Mouse (Mus musculus): ENCODE results near the gene Zcchc2. TPM values are rescaled to one million over a fixed set of nuclear protein-coding genes. Genes with fewer than 3 reads are reported as not detected.

Zcchc2 gene
- polyA plus RNA-seq, 1 experiment from 2014 or later, result 2.2 TPM

- no peak for ATAC-seq (ENCODE audit: low FRiP score)
- H3K9me3 ChIP-seq, result no peaks in the 10 kb centered on the region
- no peak overlapping the region for H3K9ac ChIP-seq
- H3K27me3 ChIP-seq, result no peaks in the 10 kb centered on the region
- WGBS, result 97% methylated on average over 2 of the region's 2 CpGs
- no peak overlapping the region for H3K4me2 ChIP-seq
- H3K27ac ChIP-seq, result no peak overlapping the region
- H3K4me3 ChIP-seq, result no peak overlapping the region
- peaks cover 62% of the 10 kb centered on the region for H3K36me3 ChIP-seq
- H3K4me1 ChIP-seq (replicated peaks), result no peaks in the 10 kb centered on the region
These were observed 34.0 kb downstream of the Zcchc2 start for GRCm38 (mm10) chr1:106024254-106024653.

- no peak overlapping the region for H3K4me2 ChIP-seq
- H3K4me1 ChIP-seq (replicated peaks), result no peaks in the 10 kb centered on the region
- no peak overlapping the region for H3K9ac ChIP-seq
- WGBS, result 93% methylated on average over 3 of the region's 3 CpGs
- no peak for ATAC-seq (ENCODE audit: low FRiP score)
- no peaks in the 10 kb centered on the region for H3K27me3 ChIP-seq
- no peaks in the 10 kb centered on the region for H3K9me3 ChIP-seq
- H3K36me3 ChIP-seq, result peaks cover 61% of the 10 kb centered on the region
- H3K27ac ChIP-seq, result no peak overlapping the region
- no peak overlapping the region for H3K4me3 ChIP-seq
These were observed 34.6 kb downstream of the Zcchc2 start for GRCm38 (mm10) chr1:106024778-106025177.

- Histone ChIP-seq H3K4me1 (replicated peaks) (no peaks in the 10 kb centered on the region), H3K36me3 (peaks cover 48% of the 10 kb centered on the region)
- 93% methylated on average over 15 of the region's 15 CpGs for WGBS
These were observed 39.6 kb downstream of the Zcchc2 start for GRCm38 (mm10) chr1:106029769-106030168.

GRCm38 (mm10) chr1:106030331-106030730 lies 40.1 kb downstream of the Zcchc2 start:
- WGBS, result 92% methylated on average over 10 of the region's 10 CpGs
- Histone ChIP-seq H3K9me3 (no peaks in the 10 kb centered on the region), H3K27ac (no peak overlapping the region), H3K9ac (no peak overlapping the region), H3K27me3 (no peaks in the 10 kb centered on the region), H3K4me3 (no peak overlapping the region), H3K36me3 (peaks cover 48% of the 10 kb centered on the region), H3K4me2 (no peak overlapping the region), H3K4me1 (replicated peaks) (no peaks in the 10 kb centered on the region)
- no peak for ATAC-seq (ENCODE audit: low FRiP score)

More at GRCm38 (mm10) chr1:106029769-106030168, 39.6 kb downstream of the Zcchc2 start:
- Histone ChIP-seq H3K9me3 (no peaks in the 10 kb centered on the region), H3K27ac (no peak overlapping the region), H3K4me3 (no peak overlapping the region), H3K27me3 (no peaks in the 10 kb centered on the region), H3K9ac (no peak overlapping the region), H3K4me2 (no peak overlapping the region)
- ATAC-seq (ENCODE audit: low FRiP score), result no peak

- Histone ChIP-seq H3K27me3 (no peaks in the 10 kb centered on the region), H3K9me3 (no peaks in the 10 kb centered on the region), H3K9ac (no peak overlapping the region), H3K36me3 (peaks cover 47% of the 10 kb centered on the region), H3K4me1 (replicated peaks) (no peaks in the 10 kb centered on the region), H3K27ac (no peak overlapping the region), H3K4me3 (no peak overlapping the region), H3K4me2 (no peak overlapping the region)
- 93% methylated on average over 2 of the region's 2 CpGs for WGBS
- ATAC-seq (ENCODE audit: low FRiP score), result no peak
These were observed 40.7 kb downstream of the Zcchc2 start for GRCm38 (mm10) chr1:106030886-106031285.

GRCm38 (mm10) chr1:106031908-106032307 lies 41.7 kb downstream of the Zcchc2 start:
- no peak overlapping the region for H3K9ac ChIP-seq
- H3K36me3 ChIP-seq, result peaks cover 41% of the 10 kb centered on the region
- no peaks in the 10 kb centered on the region for H3K4me1 ChIP-seq (replicated peaks)
- H3K4me2 ChIP-seq, result no peak overlapping the region
- no peaks in the 10 kb centered on the region for H3K27me3 ChIP-seq
- H3K27ac ChIP-seq, result no peak overlapping the region
- H3K4me3 ChIP-seq, result no peak overlapping the region
- WGBS, result 74% methylated on average over 6 of the region's 6 CpGs
- ATAC-seq (ENCODE audit: low FRiP score), result no peak
- no peaks in the 10 kb centered on the region for H3K9me3 ChIP-seq

GRCm38 (mm10) chr1:106034776-106035175 lies 44.6 kb downstream of the Zcchc2 start:
- ATAC-seq (ENCODE audit: low FRiP score), result no peak
- Histone ChIP-seq H3K27ac (no peak overlapping the region), H3K9me3 (no peaks in the 10 kb centered on the region), H3K4me2 (no peak overlapping the region), H3K36me3 (peaks cover 24% of the 10 kb centered on the region), H3K4me3 (no peak overlapping the region), H3K9ac (no peak overlapping the region), H3K27me3 (no peaks in the 10 kb centered on the region), H3K4me1 (replicated peaks) (no peaks in the 10 kb centered on the region)
- 77% methylated on average over 7 of the region's 7 CpGs for WGBS

- Histone ChIP-seq H3K4me1 (replicated peaks) (no peaks in the 10 kb centered on the region), H3K36me3 (peaks cover 8% of the 10 kb centered on the region; the same call in 1 of the 2 replicates), H3K4me2 (no peak overlapping the region), H3K9me3 (no peaks in the 10 kb centered on the region), H3K27ac (no peak overlapping the region), H3K27me3 (no peaks in the 10 kb centered on the region), H3K9ac (no peak overlapping the region), H3K4me3 (no peak overlapping the region)
- ATAC-seq (ENCODE audit: low FRiP score), result peak; percentile 66
- WGBS, result 63% methylated on average over 19 of the region's 19 CpGs
These were observed 46.8 kb downstream of the Zcchc2 start for GRCm38 (mm10) chr1:106036861-106037599.

GRCm38 (mm10) chr1:106039326-106039725 lies 49.1 kb downstream of the Zcchc2 start:
- no peak for ATAC-seq (ENCODE audit: low FRiP score)
- Histone ChIP-seq H3K4me1 (replicated peaks) (no peaks in the 10 kb centered on the region), H3K4me2 (no peak overlapping the region), H3K27me3 (no peaks in the 10 kb centered on the region), H3K9me3 (no peaks in the 10 kb centered on the region), H3K27ac (no peak overlapping the region), H3K4me3 (no peak overlapping the region), H3K9ac (no peak overlapping the region), H3K36me3 (no peaks in the 10 kb centered on the region; the same call in 1 of the 2 replicates)
- 70% methylated on average over 6 of the region's 6 CpGs for WGBS

- 96% methylated on average over 4 of the region's 4 CpGs for WGBS
- H3K36me3 ChIP-seq, result no peaks in the 10 kb centered on the region; the same call in 1 of the 2 replicates
- H3K27me3 ChIP-seq, result no peaks in the 10 kb centered on the region
- H3K4me1 ChIP-seq (replicated peaks), result no peaks in the 10 kb centered on the region
- no peak overlapping the region for H3K4me2 ChIP-seq
- H3K4me3 ChIP-seq, result no peak overlapping the region
- no peak overlapping the region for H3K9ac ChIP-seq
- no peak for ATAC-seq (ENCODE audit: low FRiP score)
- H3K27ac ChIP-seq, result no peak overlapping the region
- H3K9me3 ChIP-seq, result no peaks in the 10 kb centered on the region
These were observed 50.1 kb downstream of the Zcchc2 start for GRCm38 (mm10) chr1:106040271-106040670.

- 89% methylated on average over 9 of the region's 9 CpGs for WGBS
- Histone ChIP-seq H3K9me3 (no peaks in the 10 kb centered on the region), H3K9ac (no peak overlapping the region), H3K27me3 (no peaks in the 10 kb centered on the region), H3K36me3 (no peaks in the 10 kb centered on the region; the same call in 1 of the 2 replicates), H3K27ac (no peak overlapping the region), H3K4me1 (replicated peaks) (no peaks in the 10 kb centered on the region), H3K4me2 (no peak overlapping the region), H3K4me3 (no peak overlapping the region)
- ATAC-seq (ENCODE audit: low FRiP score), result no peak
These were observed 52.0 kb downstream of the Zcchc2 start for GRCm38 (mm10) chr1:106042221-106042620.

- Histone ChIP-seq H3K36me3 (no peaks in the 10 kb centered on the region; the same call in 1 of the 2 replicates), H3K27ac (no peak overlapping the region), H3K9ac (no peak overlapping the region), H3K9me3 (no peaks in the 10 kb centered on the region), H3K4me2 (no peak overlapping the region), H3K4me1 (replicated peaks) (no peaks in the 10 kb centered on the region), H3K27me3 (no peaks in the 10 kb centered on the region), H3K4me3 (no peak overlapping the region)
- ATAC-seq (ENCODE audit: low FRiP score), result no peak
- 76% methylated on average over 4 of the region's 4 CpGs for WGBS
These were observed 53.0 kb downstream of the Zcchc2 start for GRCm38 (mm10) chr1:106043053-106043820.

All from hindbrain, embryonic 13.5 days (tissue).